Mouse (Mus musculus) kidney, postnatal 0 days (tissue): ENCODE measurements around the gene Mybbp1a. TPM values are rescaled to one million over a fixed set of nuclear protein-coding genes. Genes with fewer than 3 reads are reported as not detected.
A peak's percentile ranks its signal among the peaks of the same experiment; 100 is the strongest.

Experiments
- ATAC-seq: fragments of 200-750 bp; cut with Nextera tagmentation; replicated peaks from 2 replicates; pipeline ENCODE4 v1.8.0; 2017; ENCODE audit warnings: low read depth, moderate number of reproducible peaks, moderate TSS enrichment, moderate library complexity; ENCODE audit not compliant: low FRiP score
- DNase-seq: peaks from one replicate; pipeline ENCODE4 v3.0.0-alpha.2; 2016; ENCODE audit warnings: low spot score
- H3K27ac ChIP-seq: fragments of 300-500 bp; sonication (generic); 2 replicates; pipeline ENCODE4 v1.5.1; 2014; ENCODE audit warnings: mild to moderate bottlenecking
- H3K27me3 ChIP-seq: fragments of 300-500 bp; sonication (generic); 2 replicates; pipeline ENCODE4 v1.6.1; 2014; ENCODE audit warnings: low read length, mixed read lengths; ENCODE audit not compliant: insufficient read depth
- H3K36me3 ChIP-seq: fragments of 300-500 bp; sonication (generic); 2 replicates; pipeline ENCODE4 v1.6.1; 2014; ENCODE audit warnings: low read length, mixed read lengths; ENCODE audit not compliant: insufficient read depth
- H3K4me1 ChIP-seq: fragments of 300-500 bp; sonication (generic); replicated peaks from 2 replicates; pipeline ENCODE4 v1.6.1; 2014; ENCODE audit warnings: antibody characterized with exemption, low read length, mixed read lengths; ENCODE audit not compliant: insufficient read depth
- H3K4me2 ChIP-seq: fragments of 300-500 bp; sonication (generic); 2 replicates; pipeline ENCODE4 v1.6.1; 2014; ENCODE audit warnings: mild to moderate bottlenecking, low read length, moderate library complexity, mixed read lengths
- H3K4me3 ChIP-seq: fragments of 300-500 bp; sonication (generic); replicated peaks from 2 replicates; pipeline ENCODE4 v1.5.1; 2014; ENCODE audit warnings: low read depth, low read length
- H3K9ac ChIP-seq: fragments of 300-500 bp; sonication (generic); 2 replicates; pipeline ENCODE4 v1.6.1; 2014; ENCODE audit warnings: low read depth, low read length
- H3K9me3 ChIP-seq: fragments of 300-500 bp; sonication (generic); replicated peaks from 2 replicates; pipeline ENCODE4 v1.6.1; 2016; ENCODE audit warnings: low read length, inconsistent platforms, mixed read lengths
- CTCF ChIP-seq: IDR thresholded peaks from 2 replicates; pipeline ENCODE4 v1.5.1; 2016; ENCODE audit warnings: antibody characterized with exemption, low read depth, mild to moderate bottlenecking, moderate library complexity
- WGBS: fragments of 180-500 bp; shearing (Covaris S2); extraction: QIAGEN DNeasy Blood & Tissue Kit; methylation state at CpG from one replicate; pipeline ENCODE4 v1.1.7; 2014; 5-methylcytosine and 5-hydroxymethylcytosine counted together
- polyA plus RNA-seq: library from polyadenylated mRNA; unstranded; fragments of >200 nt; fragmentation: Nextera tagmentation; extraction: Ambion mirVana; gene quantifications from 2 replicates; pipeline ENCODE4 v1.2.1, GENCODE M21; 2015

Mybbp1a gene
- polyA plus RNA-seq, 1 experiment from 2014 or later = 109 TPM

DNA sequence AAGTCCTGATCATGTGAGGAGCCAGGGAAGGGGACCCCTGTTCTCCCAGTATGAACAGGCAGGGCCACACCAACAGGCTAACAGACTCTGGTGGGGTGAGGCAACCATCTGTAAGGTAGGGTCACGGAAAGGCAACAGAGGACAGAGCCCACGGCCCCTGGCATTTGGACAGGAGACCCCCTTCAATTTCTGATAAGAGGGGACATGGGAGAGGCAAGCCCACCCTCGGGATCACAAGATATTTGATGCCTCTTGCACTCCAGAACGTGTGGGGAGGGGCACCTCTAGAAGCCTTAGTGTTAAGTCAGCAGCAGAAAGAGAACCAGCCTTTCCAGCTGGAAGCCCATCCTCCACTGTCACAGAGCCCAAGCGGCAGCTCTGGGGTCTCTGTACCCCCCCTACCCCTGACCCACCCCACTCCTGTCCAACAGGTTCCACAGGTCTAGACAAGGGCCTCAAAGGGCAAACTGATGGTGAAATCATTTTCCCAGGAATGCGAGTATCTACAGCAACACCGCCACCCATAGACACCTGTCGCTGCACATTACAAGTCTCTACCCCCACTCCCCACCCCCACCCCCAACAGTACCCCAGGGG, 35.0 kb upstream of the Mybbp1a start:
- 0 out of 2 replicates have a peak overlapping the region, but pooled peaks have one; percentile 8 for H3K9ac ChIP-seq
- WGBS = 50% methylated on average over 8 of the region's 8 CpGs
- no peaks in the 10 kb centered on the region for H3K36me3 ChIP-seq
- ATAC-seq (no peak), DNase-seq (no peak)
- peak overlapping the region; percentile 97 for H3K4me2 ChIP-seq
- H3K4me3 ChIP-seq = no peak overlapping the region
- H3K27me3 ChIP-seq = no peaks in the 10 kb centered on the region
- H3K4me1 ChIP-seq = peaks cover 48% of the 10 kb centered on the region
- no peak for TF ChIP-seq CTCF
- H3K27ac ChIP-seq = peak overlapping the region; percentile 65
- no peaks in the 10 kb centered on the region for H3K9me3 ChIP-seq

DNA sequence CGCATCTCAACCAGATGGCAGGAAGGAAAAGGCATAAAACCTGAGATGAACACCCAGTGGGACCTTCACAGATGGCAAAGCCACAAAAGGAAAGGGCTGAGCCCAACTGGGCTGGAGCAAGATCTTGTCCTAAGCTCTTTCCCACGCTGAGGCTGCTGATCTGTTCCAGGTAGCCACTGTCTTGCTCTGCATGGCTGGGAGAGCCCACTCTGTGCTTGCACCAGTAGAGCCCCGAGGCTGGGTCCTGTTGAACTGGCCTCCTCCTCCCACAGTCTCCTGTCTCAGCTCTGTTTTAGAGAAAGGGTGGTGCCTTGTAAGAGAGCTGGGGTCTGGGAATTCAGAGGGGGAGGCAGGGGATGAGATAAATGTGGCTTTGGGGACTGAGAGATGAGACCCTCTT, 34.1 kb upstream of the Mybbp1a start:
- Histone ChIP-seq H3K4me2 (peak overlapping the region; percentile 97), H3K36me3 (no peaks in the 10 kb centered on the region), H3K27me3 (no peaks in the 10 kb centered on the region), H3K4me1 (peaks cover 41% of the 10 kb centered on the region), H3K27ac (peak overlapping the region; percentile 65), H3K9ac (peak overlapping the region; percentile 44), H3K9me3 (no peaks in the 10 kb centered on the region), H3K4me3 (peak overlapping the region; percentile 74; the same call in 1 of the 2 replicates)
- TF ChIP-seq CTCF = no peak
- 16% methylated on average over 3 of the region's 3 CpGs for WGBS
- no peak for ATAC-seq
- no peak for DNase-seq

DNA sequence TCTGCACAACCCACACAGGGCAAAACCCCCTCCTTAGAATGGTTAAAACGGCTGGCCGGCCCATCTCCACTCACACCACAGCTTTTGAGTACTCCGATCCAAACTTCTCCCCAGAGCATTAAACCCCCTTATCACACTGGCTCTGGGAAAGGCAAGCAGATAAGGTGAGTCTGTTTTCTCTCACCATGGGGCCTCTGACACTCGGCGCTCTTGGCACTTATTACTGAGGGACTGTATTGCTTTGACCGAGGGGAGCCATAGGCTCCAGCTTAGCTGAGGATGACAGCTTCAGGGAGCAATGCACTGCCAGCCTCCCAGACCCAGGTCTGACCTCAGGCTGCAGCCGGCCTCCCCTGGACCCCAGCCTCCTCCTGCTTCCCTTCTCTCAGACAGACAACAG, 33.6 kb upstream of the Mybbp1a start:
- Histone ChIP-seq H3K4me2 (peak overlapping the region; percentile 97), H3K4me1 (peaks cover 41% of the 10 kb centered on the region), H3K36me3 (no peaks in the 10 kb centered on the region), H3K9ac (peak overlapping the region; percentile 44), H3K9me3 (no peaks in the 10 kb centered on the region), H3K27ac (peak overlapping the region; percentile 65; the same call in 1 of the 2 replicates), H3K4me3 (peak overlapping the region; percentile 74; the same call in 1 of the 2 replicates), H3K27me3 (no peaks in the 10 kb centered on the region)
- DNase-seq = no peak
- no peak for ATAC-seq
- WGBS = 23% methylated on average over 7 of the region's 7 CpGs
- TF ChIP-seq CTCF = no peak

DNA sequence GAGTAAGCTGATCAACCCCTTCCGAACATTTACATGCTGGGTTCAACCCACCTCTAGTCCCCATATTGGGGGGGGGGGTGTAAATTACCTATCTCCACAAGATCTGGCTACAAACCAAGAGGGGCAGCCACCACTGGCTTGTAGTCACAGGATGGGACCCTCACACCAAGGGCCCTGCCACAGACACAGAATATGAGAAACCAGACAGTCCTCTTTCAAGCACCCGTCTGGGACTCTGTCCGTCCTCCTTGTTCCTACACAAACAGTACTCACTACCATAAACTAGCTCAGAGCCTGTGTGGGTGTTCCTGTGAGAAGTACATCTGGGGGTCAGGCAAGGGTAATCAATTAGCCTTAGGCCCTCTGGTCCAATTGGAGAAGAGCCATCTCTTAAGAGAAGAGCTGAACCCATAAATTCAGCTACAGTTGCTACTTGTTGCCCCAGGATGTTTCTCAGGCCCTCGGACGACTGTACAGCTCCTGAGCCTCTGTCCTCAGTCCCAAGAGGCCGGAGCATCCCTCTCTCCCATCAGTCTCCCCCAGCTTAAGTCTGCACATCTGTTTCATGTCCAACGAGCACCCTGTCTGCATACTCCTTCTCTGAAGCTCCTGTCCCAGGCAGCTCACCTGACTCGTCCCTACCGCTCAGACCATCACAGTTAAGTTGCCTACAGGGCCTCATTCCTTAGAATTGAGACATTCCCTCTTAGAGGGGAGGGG, 32.5 kb upstream of the Mybbp1a start:
- no peak for ATAC-seq
- peaks cover 38% of the 10 kb centered on the region for H3K4me1 ChIP-seq
- WGBS = 28% methylated on average over 9 of the region's 9 CpGs

DNA sequence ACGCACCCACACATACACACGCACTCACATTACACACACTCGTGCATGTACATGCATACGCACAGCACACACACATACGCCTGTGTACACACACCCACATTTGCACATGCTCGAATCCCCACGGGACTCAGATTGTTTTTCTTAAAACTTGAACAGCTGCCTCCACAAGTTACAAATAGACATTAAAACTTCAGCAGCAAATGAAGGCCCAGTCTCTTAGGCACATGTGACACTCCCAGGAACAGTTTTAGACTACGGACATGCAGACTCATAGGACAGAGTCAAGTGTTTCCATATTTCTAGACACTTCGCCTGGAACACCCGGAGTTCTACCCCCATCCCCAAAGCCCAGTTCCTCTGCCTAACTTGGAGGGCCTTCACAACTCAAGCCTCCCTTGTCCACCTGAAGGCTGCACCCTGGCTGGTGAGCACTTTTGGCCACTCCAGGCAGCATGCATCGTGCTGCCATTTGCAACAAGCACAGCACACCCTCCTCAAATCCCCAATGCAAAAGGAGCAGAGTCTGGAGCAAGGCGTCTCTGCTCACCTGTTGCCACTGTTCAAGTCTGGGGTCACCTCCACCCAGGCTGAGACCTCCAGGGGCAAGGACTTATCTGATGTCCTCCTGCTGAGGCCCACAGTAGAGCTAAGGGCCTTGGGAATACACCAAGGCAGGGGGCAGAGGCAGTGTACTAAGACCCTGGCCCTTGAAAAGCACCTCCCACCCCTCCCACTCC, 31.3 kb upstream of the Mybbp1a start:
- 45% methylated on average over 12 of the region's 12 CpGs for WGBS
- Histone ChIP-seq H3K4me3 (peak overlapping the region; percentile 74), H3K9ac (peak overlapping the region; percentile 94), H3K4me1 (peaks cover 39% of the 10 kb centered on the region), H3K9me3 (no peaks in the 10 kb centered on the region), H3K36me3 (no peaks in the 10 kb centered on the region), H3K27ac (peak overlapping the region; percentile 98), H3K4me2 (peak overlapping the region; percentile 97), H3K27me3 (no peaks in the 10 kb centered on the region)
- ATAC-seq (no peak), DNase-seq (no peak)
- no peak for TF ChIP-seq CTCF

More for the DNA sequence above, 32.5 kb upstream of the Mybbp1a start:
- Histone ChIP-seq H3K9me3 (no peaks in the 10 kb centered on the region), H3K9ac (peak overlapping the region; percentile 94), H3K4me2 (peak overlapping the region; percentile 97), H3K27ac (peak overlapping the region; percentile 47; the same call in 1 of the 2 replicates), H3K27me3 (no peaks in the 10 kb centered on the region), H3K36me3 (no peaks in the 10 kb centered on the region), H3K4me3 (peak overlapping the region; percentile 74)
- no peak for TF ChIP-seq CTCF
- DNase-seq = peak; percentile 42

DNA sequence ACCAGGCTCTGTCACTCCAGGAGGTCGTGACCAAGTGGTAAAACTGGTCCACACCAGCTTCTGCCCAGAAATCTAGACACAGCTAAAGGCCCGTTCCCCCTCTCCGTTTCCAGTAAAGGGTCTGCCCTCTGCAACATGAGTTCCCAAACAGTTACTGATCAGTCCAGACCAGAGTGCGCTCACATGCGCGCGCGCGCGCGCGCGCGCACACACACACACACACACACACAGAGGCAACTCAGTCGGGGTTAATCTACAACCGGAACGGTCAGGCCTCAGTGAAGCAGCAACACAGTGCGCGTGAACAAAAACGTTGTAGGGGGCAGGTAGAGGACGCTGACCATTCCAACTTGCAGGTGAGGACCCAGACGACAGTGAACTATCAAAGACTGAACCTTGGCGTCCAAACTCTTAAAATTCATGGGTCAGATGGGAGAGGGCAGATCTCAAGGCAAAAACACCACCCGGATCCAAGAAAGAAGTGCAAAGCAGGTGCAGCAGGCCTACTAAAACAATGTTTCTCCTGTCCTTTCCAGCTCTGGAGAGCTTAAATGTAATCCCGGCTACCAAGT, 30.5 kb upstream of the Mybbp1a start:
- Histone ChIP-seq H3K27ac (peak overlapping the region; percentile 98), H3K4me3 (peak overlapping the region; percentile 74), H3K9ac (peak overlapping the region; percentile 94), H3K36me3 (no peaks in the 10 kb centered on the region), H3K4me2 (peak overlapping the region; percentile 97), H3K9me3 (no peaks in the 10 kb centered on the region), H3K27me3 (no peaks in the 10 kb centered on the region), H3K4me1 (peaks cover 39% of the 10 kb centered on the region)
- 1% methylated on average over 25 of the region's 25 CpGs for WGBS
- ATAC-seq (peak; percentile 68), DNase-seq (peak; percentile 58)
- no peak for TF ChIP-seq CTCF
